Mouse (Mus musculus): ENCODE results near the gene Bag6. TPM values are rescaled to one million over a fixed set of nuclear protein-coding genes. Genes with fewer than 3 reads are reported as not detected.

The Bag6 gene
- polyA plus RNA-seq, 1 experiment from 2014 or later: 57.4 TPM

Other genes with a start within 250 kb of the Bag6 start
- gene C2, start 236.9 kb upstream of the Bag6 start, polyA plus RNA-seq (2017; shearing (Covaris generic)): 3.0 TPM
- 29.6 TPM for gene Ehmt2, start 236.7 kb upstream of the Bag6 start, polyA plus RNA-seq (2017; shearing (Covaris generic))
- not detected for gene Slc44a4, start 220.7 kb upstream of the Bag6 start, polyA plus RNA-seq (2017; shearing (Covaris generic))
- 107 TPM for gene Neu1, start 203.9 kb upstream of the Bag6 start, polyA plus RNA-seq (2017; shearing (Covaris generic))
- 1.3 TPM for gene Hspa1b, start 175.9 kb upstream of the Bag6 start, polyA plus RNA-seq (2017; shearing (Covaris generic))
- not detected for gene Gm20481, start 165.3 kb upstream of the Bag6 start, polyA plus RNA-seq (2017; shearing (Covaris generic))
- gene Hspa1a, start 163.0 kb upstream of the Bag6 start, polyA plus RNA-seq (2017; shearing (Covaris generic)): 0.56 TPM
- not detected for gene Hspa1l, start 162.5 kb upstream of the Bag6 start, polyA plus RNA-seq (2017; shearing (Covaris generic))
- 38.4 TPM for gene Lsm2, start 153.3 kb upstream of the Bag6 start, polyA plus RNA-seq (2017; shearing (Covaris generic))
- gene Vars, start 134.2 kb upstream of the Bag6 start, polyA plus RNA-seq (2017; shearing (Covaris generic)): 124 TPM
- 0.17 TPM for gene Vwa7, start 118.6 kb upstream of the Bag6 start, polyA plus RNA-seq (2017; shearing (Covaris generic))
- gene Sapcd1, start 107.2 kb upstream of the Bag6 start, polyA plus RNA-seq (2017; shearing (Covaris generic)): 3.2 TPM
- 2.7 TPM for gene Msh5, start 88.4 kb upstream of the Bag6 start, polyA plus RNA-seq (2017; shearing (Covaris generic))
- 654 TPM for gene Clic1, start 85.2 kb upstream of the Bag6 start, polyA plus RNA-seq (2017; shearing (Covaris generic))
- gene Ddah2, start 76.1 kb upstream of the Bag6 start, polyA plus RNA-seq (2017; shearing (Covaris generic)): 3.6 TPM
- not detected for gene Ly6g6c, start 69.8 kb upstream of the Bag6 start, polyA plus RNA-seq (2017; shearing (Covaris generic))
- not detected for gene Mpig6b, start 69.0 kb upstream of the Bag6 start, polyA plus RNA-seq (2017; shearing (Covaris generic))
- not detected for gene Ly6g6e, start 58.3 kb upstream of the Bag6 start, polyA plus RNA-seq (2017; shearing (Covaris generic))
- not detected for gene Ly6g6d, start 57.1 kb upstream of the Bag6 start, polyA plus RNA-seq (2017; shearing (Covaris generic))
- gene Ly6g6f, start 49.6 kb upstream of the Bag6 start, polyA plus RNA-seq (2017; shearing (Covaris generic)): not detected
- 84.0 TPM for gene Abhd16a, start 45.9 kb upstream of the Bag6 start, polyA plus RNA-seq (2017; shearing (Covaris generic))
- not detected for gene Ly6g5c, start 26.9 kb upstream of the Bag6 start, polyA plus RNA-seq (2017; shearing (Covaris generic))
- 2.5 TPM for gene Ly6g5b, start 19.8 kb upstream of the Bag6 start, polyA plus RNA-seq (2017; shearing (Covaris generic))
- gene Gpank1, start 13.7 kb upstream of the Bag6 start, polyA plus RNA-seq (2017; shearing (Covaris generic)): 70.3 TPM
- gene Csnk2b, start 13.1 kb upstream of the Bag6 start, polyA plus RNA-seq (2017; shearing (Covaris generic)): 338 TPM
- gene D17H6S53E, start 8.8 kb upstream of the Bag6 start, polyA plus RNA-seq (2017; shearing (Covaris generic)): 4.3 TPM
- not detected for gene Apom, start 3.1 kb upstream of the Bag6 start, polyA plus RNA-seq (2017; shearing (Covaris generic))
- gene Prrc2a, start 29.7 kb downstream of the Bag6 start, polyA plus RNA-seq (2017; shearing (Covaris generic)): 29.3 TPM
- gene Aif1, start 40.9 kb downstream of the Bag6 start, polyA plus RNA-seq (2017; shearing (Covaris generic)): 5.1 TPM
- gene Lst1, start 53.3 kb downstream of the Bag6 start, polyA plus RNA-seq (2017; shearing (Covaris generic)): 11.8 TPM
- 818 TPM for gene Ltb, start 59.3 kb downstream of the Bag6 start, polyA plus RNA-seq (2017; shearing (Covaris generic))
- gene Tnf, start 66.8 kb downstream of the Bag6 start, polyA plus RNA-seq (2017; shearing (Covaris generic)): 55.3 TPM
- gene Lta, start 70.2 kb downstream of the Bag6 start, polyA plus RNA-seq (2017; shearing (Covaris generic)): 130 TPM
- 1.2 TPM for gene Gm16181, start 85.7 kb downstream of the Bag6 start, polyA plus RNA-seq (2017; shearing (Covaris generic))
- 5.8 TPM for gene Atp6v1g2, start 98.5 kb downstream of the Bag6 start, polyA plus RNA-seq (2017; shearing (Covaris generic))
- 10.5 TPM for gene Nfkbil1, start 100.6 kb downstream of the Bag6 start, polyA plus RNA-seq (2017; shearing (Covaris generic))
- 286 TPM for gene Ddx39b, start 106.6 kb downstream of the Bag6 start, polyA plus RNA-seq (2017; shearing (Covaris generic))
- 5,181 TPM for gene H2-D1, start 127.6 kb downstream of the Bag6 start, polyA plus RNA-seq (2017; shearing (Covaris generic))
- gene H2-Q1, start 185.2 kb downstream of the Bag6 start, polyA plus RNA-seq (2017; shearing (Covaris generic)): 0.15 TPM
- gene H2-Q2, start 207.1 kb downstream of the Bag6 start, polyA plus RNA-seq (2017; shearing (Covaris generic)): 20.2 TPM
- gene H2-Q4, start 244.4 kb downstream of the Bag6 start, polyA plus RNA-seq (2017; shearing (Covaris generic)): 45.7 TPM